Mouse (Mus musculus) bone marrow, adult 2 months (tissue): ENCODE data around the gene Vmn1r56. TPM values are rescaled to one million over a fixed set of nuclear protein-coding genes. Genes with fewer than 3 reads are reported as not detected.
"Not testable (repeated sequence)": the region's sequence is repeated elsewhere in the genome, so short reads cannot be mapped to it uniquely, and the experiment has no call there.

ENCODE experiments used
- H3K27ac ChIP-seq: fragments of 200-500 bp; 2 replicates; pipeline ENCODE4 v1.5.1; 2012; ENCODE audit warnings: low read depth, mild to moderate bottlenecking, control low read depth, inconsistent platforms, low read length; ENCODE audit not compliant: control insufficient read depth, poor library complexity, insufficient read depth
- H3K4me1 ChIP-seq: fragments of 200-500 bp; 2 replicates; pipeline ENCODE4 v1.6.1; 2011; ENCODE audit warnings: low read length; ENCODE audit not compliant: control insufficient read depth, insufficient read depth
- H3K4me3 ChIP-seq: fragments of 200-500 bp; replicated peaks from 2 replicates; pipeline ENCODE3; 2011; ENCODE audit warnings: mild to moderate bottlenecking, low read depth, low read length, control low read depth; ENCODE audit not compliant: control insufficient read depth
- WGBS: fragments of 180-500 bp; shearing (Covaris S2); methylation state at CpG from one replicate; pipeline ENCODE4 v1.1.7; 2018; 5-methylcytosine and 5-hydroxymethylcytosine counted together
- polyA plus RNA-seq: library from polyadenylated mRNA; stranded (reverse); fragments of >200 nt; gene quantifications from 2 replicates; pipeline ENCODE4 v1.2.4, GENCODE M21; 2011; ENCODE audit warnings: low replicate concordance; ENCODE audit not compliant: missing spikeins, insufficient read depth, insufficient read length

The Vmn1r56 gene
- polyA plus RNA-seq, result not detected in 2 replicates

DNA sequence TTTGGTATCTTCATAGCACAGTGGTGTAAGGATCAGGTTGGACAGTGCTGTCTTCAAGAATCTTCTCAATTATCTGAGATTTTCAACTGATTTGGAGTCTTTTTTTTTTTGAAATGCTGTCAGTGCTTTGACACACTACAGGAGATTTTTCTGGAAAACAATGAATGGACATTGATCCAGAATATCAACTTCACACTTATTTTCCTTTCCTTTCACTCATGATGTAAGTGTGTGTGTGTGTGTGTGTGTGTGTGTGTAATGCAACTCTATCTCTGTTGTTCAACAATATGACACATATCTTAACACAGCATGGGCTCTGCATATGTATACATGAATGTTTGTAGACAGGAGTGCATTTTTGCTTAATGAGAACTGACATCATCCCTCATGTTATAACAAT, at the start of gene Vmn1r56:
Gene Vmn1r56 (minus strand): TSS at position 101 of the 400 bp plus-strand sequence.
- H3K4me3 ChIP-seq, H3K4me1 ChIP-seq, H3K27ac ChIP-seq: not testable (repeated sequence)

- not testable (repeated sequence) for H3K27ac ChIP-seq, H3K4me1 ChIP-seq, H3K4me3 ChIP-seq
- 49% methylated on average over 1 of the region's 1 CpGs for WGBS
Measured at GRCm38 (mm10) chr7:5218193-5218592, 21.6 kb upstream of the Vmn1r56 start, which contains the start of gene Vmn1r57. TSS of gene Vmn1r57 (plus strand) at chr7:5218493.

DNA sequence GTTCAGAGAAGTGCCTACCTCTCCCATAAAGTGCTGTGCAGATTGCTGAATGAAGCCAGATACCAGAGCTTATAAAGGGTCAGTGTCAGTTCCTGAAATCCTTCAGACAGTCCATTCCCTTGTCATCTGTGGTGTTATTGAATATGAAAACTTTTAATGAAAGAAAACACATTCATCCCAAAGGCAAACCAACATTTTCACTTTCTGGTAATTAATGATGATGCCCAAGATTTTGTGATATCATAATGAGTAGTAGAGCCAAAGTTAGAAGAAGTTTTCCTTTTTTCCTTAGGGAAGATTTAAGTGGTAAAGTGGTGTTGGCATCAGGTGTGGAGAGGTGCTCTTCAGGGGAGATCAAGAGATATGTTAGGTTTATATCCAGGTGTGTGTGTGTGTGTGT, 47.0 kb downstream of the Vmn1r56 start, which contains the start of gene Vmn1r55:
Gene Vmn1r55 (minus strand): TSS at position 101 of the 400 bp plus-strand sequence.
- not testable (repeated sequence) for H3K27ac ChIP-seq, H3K4me3 ChIP-seq, H3K4me1 ChIP-seq

Other genes starting within 250 kb of the Vmn1r56 start
- not detected in 2 replicates for gene Sbk2, start 232.3 kb downstream of the Vmn1r56 start, polyA plus RNA-seq
- not detected in 2 replicates for gene Sbk3, start 225.6 kb downstream of the Vmn1r56 start, polyA plus RNA-seq
- 13.5 and 44.8 TPM in 2 replicates for gene Zfp579, start 200.6 kb downstream of the Vmn1r56 start, polyA plus RNA-seq
- gene Zfp524, start 182.3 kb downstream of the Vmn1r56 start, polyA plus RNA-seq, result 12.6 and 15.8 TPM in 2 replicates
- 10.9 and 18.9 TPM in 2 replicates for gene Fiz1, start 182.1 kb downstream of the Vmn1r56 start, polyA plus RNA-seq
- gene Gm44973, start 181.3 kb downstream of the Vmn1r56 start, polyA plus RNA-seq, result not detected in 2 replicates
- 23.9 and 30.4 TPM in 2 replicates for gene Zfp865, start 176.4 kb downstream of the Vmn1r56 start, polyA plus RNA-seq
- not detected in 2 replicates for gene Ccdc106, start 176.2 kb downstream of the Vmn1r56 start, polyA plus RNA-seq
- gene 4632433K11Rik, start 162.6 kb downstream of the Vmn1r56 start, polyA plus RNA-seq, result 1.5 TPM in 1 of 2 replicates, not detected in the other
- gene Zfp784, start 158.3 kb downstream of the Vmn1r56 start, polyA plus RNA-seq, result 0.90 and 2.3 TPM in 2 replicates
- gene Zfp580, start 145.2 kb downstream of the Vmn1r56 start, polyA plus RNA-seq, result 2.7 and 4.6 TPM in 2 replicates
- 177 and 222 TPM in 2 replicates for gene U2af2, start 134.6 kb downstream of the Vmn1r56 start, polyA plus RNA-seq
- gene Epn1, start 116.5 kb downstream of the Vmn1r56 start, polyA plus RNA-seq, result 109 and 135 TPM in 2 replicates
- gene Rfpl4, start 79.8 kb downstream of the Vmn1r56 start, polyA plus RNA-seq, result not detected in 2 replicates
- gene Rasl2-9, start 70.8 kb downstream of the Vmn1r56 start, polyA plus RNA-seq, result not detected in 2 replicates
- gene Vmn1r55, start 47.1 kb downstream of the Vmn1r56 start, polyA plus RNA-seq, result not detected in 2 replicates
- not detected in 2 replicates for gene Vmn1r57, start 21.7 kb upstream of the Vmn1r56 start, polyA plus RNA-seq
- not detected in 2 replicates for gene Gm5065, start 153.8 kb upstream of the Vmn1r56 start, polyA plus RNA-seq
- not detected in 2 replicates for gene Nlrp2, start 154.3 kb upstream of the Vmn1r56 start, polyA plus RNA-seq
- 0.11 TPM in 1 of 2 replicates, not detected in the other for gene Vmn1r58, start 216.6 kb upstream of the Vmn1r56 start, polyA plus RNA-seq